Mouse (Mus musculus): ENCODE data around the gene 4930519P11Rik. TPM values are rescaled to one million over a fixed set of nuclear protein-coding genes. Genes with fewer than 3 reads are reported as not detected.

4930519P11Rik gene
- polyA plus RNA-seq, 1 experiment from 2014 or later = not detected

DNA sequence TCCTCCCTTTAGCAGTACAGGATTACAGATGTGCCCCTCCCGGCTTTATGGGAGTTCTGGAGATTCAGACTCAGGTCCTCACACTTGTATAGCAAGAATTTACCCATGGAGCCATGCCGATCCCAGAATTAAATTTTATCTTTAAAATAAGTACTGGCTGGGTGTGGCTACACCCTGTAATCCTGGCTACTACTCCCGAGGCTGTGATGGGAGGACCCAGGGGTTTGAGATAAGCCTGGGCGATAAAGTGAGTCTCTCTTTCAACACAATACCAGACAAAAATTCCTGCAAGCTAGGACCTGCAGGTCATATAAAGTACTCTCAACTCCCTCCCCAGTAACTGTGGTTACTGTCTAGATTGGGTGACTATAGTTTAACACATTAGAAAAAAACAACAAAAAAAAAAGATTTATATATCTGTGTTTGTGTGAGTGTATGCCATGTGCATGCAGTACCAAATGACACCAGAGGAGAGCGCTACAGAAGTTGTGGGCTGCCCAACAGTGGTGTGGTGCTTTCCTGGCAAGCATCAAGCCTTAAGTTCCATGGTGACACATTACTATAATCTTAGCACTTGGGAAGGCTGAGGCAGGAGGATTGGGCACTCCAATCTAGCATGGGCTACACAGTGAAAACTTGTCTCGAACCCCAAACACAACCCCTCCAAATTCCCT is 29.6 kb upstream of the 4930519P11Rik start:
- ATAC-seq (ENCODE audit: low FRiP score) = no peak
- Histone ChIP-seq H3K9ac (no peak overlapping the region), H3K36me3 (peaks cover 56% of the 10 kb centered on the region), H3K4me2 (replicated peaks) (no peak overlapping the region), H3K27ac (no peak overlapping the region), H3K4me3 (no peak overlapping the region), H3K4me1 (no peaks in the 10 kb centered on the region), H3K9me3 (replicated peaks) (peaks cover 4% of the 10 kb centered on the region; the same call in 1 of the 2 replicates), H3K27me3 (no peaks in the 10 kb centered on the region)
- 92% methylated on average over 6 of the region's 6 CpGs for WGBS

GRCm38 (mm10) chr2:154642005-154642459 is 28.8 kb upstream of the 4930519P11Rik start:
- Histone ChIP-seq H3K4me3 (no peak overlapping the region), H3K9me3 (replicated peaks) (peaks cover 4% of the 10 kb centered on the region; the same call in 1 of the 2 replicates), H3K27ac (no peak overlapping the region), H3K36me3 (peaks cover 64% of the 10 kb centered on the region), H3K9ac (no peak overlapping the region), H3K4me2 (replicated peaks) (no peak overlapping the region), H3K4me1 (no peaks in the 10 kb centered on the region), H3K27me3 (no peaks in the 10 kb centered on the region)
- ATAC-seq (ENCODE audit: low FRiP score) = no peak
- WGBS = 98% methylated on average over 9 of the region's 9 CpGs

DNA sequence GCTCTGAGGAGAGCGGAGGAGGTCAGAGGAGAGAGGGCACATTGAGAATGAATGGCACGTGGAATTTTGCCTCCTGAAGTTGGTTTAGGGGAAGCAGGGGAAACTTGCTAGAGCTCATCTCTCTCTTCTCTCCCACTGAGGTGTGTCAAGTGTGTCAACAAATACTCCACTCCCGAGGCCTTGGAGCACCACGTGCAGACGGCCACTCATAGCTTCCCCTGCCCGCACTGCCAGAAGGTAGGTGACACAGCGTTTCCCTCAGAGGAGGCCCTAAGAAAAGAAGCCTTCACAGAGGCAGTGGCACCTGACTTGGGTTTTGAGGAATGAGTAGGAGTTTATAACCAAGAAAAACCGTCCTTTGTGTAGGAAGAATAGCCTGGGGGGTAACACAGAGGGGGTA is 27.9 kb upstream of the 4930519P11Rik start:
- peaks cover 64% of the 10 kb centered on the region for H3K36me3 ChIP-seq
- no peak overlapping the region for H3K9ac ChIP-seq
- H3K27me3 ChIP-seq = no peaks in the 10 kb centered on the region
- H3K4me2 ChIP-seq (replicated peaks) = no peak overlapping the region
- 73% methylated on average over 8 of the region's 8 CpGs for WGBS
- H3K9me3 ChIP-seq (replicated peaks) = peaks cover 4% of the 10 kb centered on the region; the same call in 1 of the 2 replicates
- H3K27ac ChIP-seq = no peak overlapping the region
- H3K4me1 ChIP-seq = no peaks in the 10 kb centered on the region
- no peak for ATAC-seq (ENCODE audit: low FRiP score)
- H3K4me3 ChIP-seq = no peak overlapping the region

- no peak overlapping the region for H3K4me2 ChIP-seq (replicated peaks)
- H3K9me3 ChIP-seq (replicated peaks) = peaks cover 4% of the 10 kb centered on the region; the same call in 1 of the 2 replicates
- WGBS = 96% methylated on average over 4 of the region's 4 CpGs
- H3K4me1 ChIP-seq = no peaks in the 10 kb centered on the region
- no peak overlapping the region for H3K4me3 ChIP-seq
- H3K9ac ChIP-seq = no peak overlapping the region
- peaks cover 63% of the 10 kb centered on the region for H3K36me3 ChIP-seq
- ATAC-seq (ENCODE audit: low FRiP score) = no peak
- H3K27ac ChIP-seq = no peak overlapping the region
- no peaks in the 10 kb centered on the region for H3K27me3 ChIP-seq
Observed at GRCm38 (mm10) chr2:154639115-154639514, 25.9 kb upstream of the 4930519P11Rik start.

- no peaks in the 10 kb centered on the region for H3K4me1 ChIP-seq
- H3K27ac ChIP-seq = no peak overlapping the region
- no peak for ATAC-seq (ENCODE audit: low FRiP score)
- H3K9me3 ChIP-seq (replicated peaks) = peaks cover 4% of the 10 kb centered on the region; the same call in 1 of the 2 replicates
- H3K27me3 ChIP-seq = no peaks in the 10 kb centered on the region
- H3K9ac ChIP-seq = no peak overlapping the region
- no peak overlapping the region for H3K4me2 ChIP-seq (replicated peaks)
- no peak overlapping the region for H3K4me3 ChIP-seq
- H3K36me3 ChIP-seq = peaks cover 61% of the 10 kb centered on the region
- 97% methylated on average over 3 of the region's 3 CpGs for WGBS
Observed at GRCm38 (mm10) chr2:154638521-154638920, 25.3 kb upstream of the 4930519P11Rik start.

DNA sequence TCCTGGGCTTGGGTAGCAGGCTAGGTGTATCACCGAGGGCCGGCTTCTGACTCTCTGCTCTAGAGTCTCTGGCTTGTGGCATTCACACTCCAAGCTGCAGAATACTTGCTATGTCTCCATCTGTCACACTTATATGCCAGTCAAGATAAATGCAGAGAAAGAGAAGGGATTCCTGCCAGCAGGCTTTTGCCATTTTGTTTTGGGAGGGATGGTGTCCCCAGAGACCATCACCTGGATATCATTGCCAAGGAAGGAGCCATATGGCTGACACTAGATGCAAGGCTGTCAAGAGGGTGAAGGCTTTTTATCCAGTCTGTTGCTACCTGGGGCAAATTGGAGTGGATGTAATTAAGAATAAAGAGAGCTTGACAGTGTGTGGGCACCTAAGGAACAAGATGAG is 22.6 kb upstream of the 4930519P11Rik start:
- no peak overlapping the region for H3K4me3 ChIP-seq
- H3K4me1 ChIP-seq = no peaks in the 10 kb centered on the region
- peaks cover 4% of the 10 kb centered on the region; the same call in 1 of the 2 replicates for H3K9me3 ChIP-seq (replicated peaks)
- H3K27ac ChIP-seq = no peak overlapping the region
- H3K36me3 ChIP-seq = peaks cover 54% of the 10 kb centered on the region
- no peak overlapping the region for H3K9ac ChIP-seq
- H3K4me2 ChIP-seq (replicated peaks) = no peak overlapping the region
- ATAC-seq (ENCODE audit: low FRiP score) = no peak
- WGBS = 96% methylated on average over 2 of the region's 2 CpGs
- no peaks in the 10 kb centered on the region for H3K27me3 ChIP-seq

- Histone ChIP-seq H3K4me1 (no peaks in the 10 kb centered on the region), H3K4me3 (no peak overlapping the region), H3K9me3 (replicated peaks) (peaks cover 4% of the 10 kb centered on the region; the same call in 1 of the 2 replicates), H3K27me3 (no peaks in the 10 kb centered on the region), H3K4me2 (replicated peaks) (no peak overlapping the region), H3K27ac (no peak overlapping the region), H3K9ac (no peak overlapping the region), H3K36me3 (peaks cover 65% of the 10 kb centered on the region)
- WGBS = 91% methylated on average over 9 of the region's 9 CpGs
- ATAC-seq (ENCODE audit: low FRiP score) = no peak
Observed at GRCm38 (mm10) chr2:154633876-154634644, 20.8 kb upstream of the 4930519P11Rik start.

GRCm38 (mm10) chr2:154633039-154633742 is 20.0 kb upstream of the 4930519P11Rik start:
- no peaks in the 10 kb centered on the region for H3K27me3 ChIP-seq
- no peak for ATAC-seq (ENCODE audit: low FRiP score)
- H3K9me3 ChIP-seq (replicated peaks) = peaks cover under 1% of the 10 kb centered on the region; the same call in 1 of the 2 replicates
- no peak overlapping the region for H3K4me2 ChIP-seq (replicated peaks)
- H3K36me3 ChIP-seq = peaks cover 65% of the 10 kb centered on the region
- 89% methylated on average over 5 of the region's 5 CpGs for WGBS
- no peak overlapping the region for H3K4me3 ChIP-seq
- no peak overlapping the region for H3K9ac ChIP-seq
- H3K27ac ChIP-seq = no peak overlapping the region
- no peaks in the 10 kb centered on the region for H3K4me1 ChIP-seq

DNA sequence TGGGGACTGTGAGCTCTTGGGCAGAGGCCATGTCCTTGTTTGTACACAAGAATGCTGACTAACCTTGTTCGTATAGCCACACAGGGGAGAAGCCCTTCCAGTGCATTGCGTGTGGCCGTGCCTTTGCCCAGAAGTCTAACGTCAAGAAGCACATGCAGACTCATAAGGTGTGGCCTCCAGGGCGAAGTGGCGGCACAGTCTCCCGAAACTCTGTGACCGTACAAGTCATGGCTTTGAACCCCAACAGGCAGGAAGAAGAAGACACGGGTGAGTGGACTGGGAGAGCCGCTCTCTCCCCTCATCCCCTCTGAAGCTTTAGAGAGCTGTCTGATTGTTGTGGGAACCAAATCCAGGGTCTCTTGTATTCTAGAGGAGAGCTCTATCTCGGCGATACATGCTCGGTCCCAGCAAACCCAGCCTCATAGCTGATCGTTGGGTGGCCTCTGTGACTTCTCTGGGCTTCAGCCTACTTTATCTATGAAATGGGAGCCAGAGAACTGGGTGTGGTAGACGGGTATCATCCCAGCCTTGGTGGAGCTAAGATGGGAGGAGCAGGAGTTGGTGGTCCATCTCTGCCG is 19.1 kb upstream of the 4930519P11Rik start:
- no peak for ATAC-seq (ENCODE audit: low FRiP score)
- H3K9ac ChIP-seq = no peak overlapping the region
- no peaks in the 10 kb centered on the region for H3K27me3 ChIP-seq
- 90% methylated on average over 16 of the region's 16 CpGs for WGBS
- H3K4me2 ChIP-seq (replicated peaks) = no peak overlapping the region
- H3K4me1 ChIP-seq = no peaks in the 10 kb centered on the region
- H3K36me3 ChIP-seq = peaks cover 60% of the 10 kb centered on the region
- no peak overlapping the region for H3K27ac ChIP-seq
- H3K4me3 ChIP-seq = no peak overlapping the region
- H3K9me3 ChIP-seq (replicated peaks) = no peaks in the 10 kb centered on the region

- WGBS = 88% methylated on average over 5 of the region's 5 CpGs
- no peak overlapping the region for H3K4me3 ChIP-seq
- no peak overlapping the region for H3K27ac ChIP-seq
- no peaks in the 10 kb centered on the region for H3K27me3 ChIP-seq
- no peaks in the 10 kb centered on the region for H3K9me3 ChIP-seq (replicated peaks)
- H3K9ac ChIP-seq = no peak overlapping the region
- no peaks in the 10 kb centered on the region for H3K4me1 ChIP-seq
- H3K36me3 ChIP-seq = peaks cover 57% of the 10 kb centered on the region
- no peak overlapping the region for H3K4me2 ChIP-seq (replicated peaks)
- ATAC-seq (ENCODE audit: low FRiP score) = no peak
Observed at GRCm38 (mm10) chr2:154630531-154630930, 17.3 kb upstream of the 4930519P11Rik start.

DNA sequence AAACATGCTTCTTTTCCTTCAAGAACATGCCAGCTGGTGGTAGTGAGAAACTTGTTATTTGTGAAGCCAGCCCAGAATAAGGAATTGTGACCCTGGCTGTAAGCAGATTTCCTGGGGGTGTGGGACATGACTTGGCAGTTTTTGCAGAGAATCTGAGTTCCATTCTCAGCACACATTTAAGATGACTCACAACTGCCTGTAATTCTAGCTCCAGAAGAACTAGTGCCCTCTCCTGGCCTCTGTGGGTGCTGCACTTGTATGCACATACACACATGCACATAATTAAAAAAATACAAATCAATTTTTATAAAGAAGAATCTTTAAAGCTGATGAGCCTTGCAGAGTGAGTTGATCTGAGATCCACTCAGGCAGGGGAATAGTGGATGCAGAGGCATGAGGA is 10.9 kb upstream of the 4930519P11Rik start:
- ATAC-seq (ENCODE audit: low FRiP score) = no peak
- Histone ChIP-seq H3K36me3 (peaks cover 43% of the 10 kb centered on the region), H3K4me3 (no peak overlapping the region), H3K27me3 (no peaks in the 10 kb centered on the region), H3K27ac (no peak overlapping the region), H3K9ac (no peak overlapping the region), H3K4me2 (replicated peaks) (no peak overlapping the region), H3K9me3 (replicated peaks) (no peaks in the 10 kb centered on the region; the same call in 1 of the 2 replicates), H3K4me1 (no peaks in the 10 kb centered on the region)

- H3K4me2 ChIP-seq (replicated peaks) = no peak overlapping the region
- H3K9ac ChIP-seq = no peak overlapping the region
- 82% methylated on average over 5 of the region's 5 CpGs for WGBS
- H3K9me3 ChIP-seq (replicated peaks) = no peaks in the 10 kb centered on the region; the same call in 1 of the 2 replicates
- H3K27ac ChIP-seq = no peak overlapping the region
- ATAC-seq (ENCODE audit: low FRiP score) = no peak
- H3K36me3 ChIP-seq = peaks cover 32% of the 10 kb centered on the region
- H3K27me3 ChIP-seq = no peaks in the 10 kb centered on the region
- H3K4me1 ChIP-seq = no peaks in the 10 kb centered on the region
- no peak overlapping the region for H3K4me3 ChIP-seq
Observed at GRCm38 (mm10) chr2:154621684-154622083, 8.4 kb upstream of the 4930519P11Rik start.
